Mouse (Mus musculus): ENCODE results near the gene Rhox11. TPM values are rescaled to one million over a fixed set of nuclear protein-coding genes. Genes with fewer than 3 reads are reported as not detected.

The Rhox11 gene
- total RNA-seq (2023), result not detected

GRCm38 (mm10) chrX:38085041-38085440 is at the start of gene Rhox11:
TSS of gene Rhox11 (minus strand) at chrX:38085141.

GRCm38 (mm10) chrX:38120982-38121381 is 36.0 kb upstream of the Rhox11 start, which contains the start of gene Rhox13:
TSS of gene Rhox13 (plus strand) at chrX:38121219.

DNA sequence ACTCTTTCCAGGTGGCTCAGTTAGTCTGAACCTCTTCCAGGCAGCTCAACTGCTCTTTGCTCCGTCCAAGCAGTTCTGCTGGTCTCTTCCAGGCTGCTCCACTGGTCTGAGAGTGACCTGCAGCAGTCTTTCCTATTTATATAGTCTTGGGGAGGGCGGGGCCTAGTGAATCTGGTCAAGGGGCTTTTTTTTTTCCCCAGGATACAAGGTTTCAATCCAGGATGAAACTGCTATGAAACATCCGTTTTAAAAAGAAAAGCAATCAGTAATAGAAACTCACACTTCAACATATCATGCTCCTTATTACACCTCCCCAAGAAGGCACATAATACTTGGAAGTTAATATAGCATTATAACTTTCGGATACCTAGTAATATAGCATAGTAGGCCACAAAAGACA is 25.9 kb upstream of the Rhox11 start, which contains the start of gene Rhox12:
Gene Rhox12, minus strand, starts transcription at position 101 of the 400 bp plus-strand sequence.

DNA sequence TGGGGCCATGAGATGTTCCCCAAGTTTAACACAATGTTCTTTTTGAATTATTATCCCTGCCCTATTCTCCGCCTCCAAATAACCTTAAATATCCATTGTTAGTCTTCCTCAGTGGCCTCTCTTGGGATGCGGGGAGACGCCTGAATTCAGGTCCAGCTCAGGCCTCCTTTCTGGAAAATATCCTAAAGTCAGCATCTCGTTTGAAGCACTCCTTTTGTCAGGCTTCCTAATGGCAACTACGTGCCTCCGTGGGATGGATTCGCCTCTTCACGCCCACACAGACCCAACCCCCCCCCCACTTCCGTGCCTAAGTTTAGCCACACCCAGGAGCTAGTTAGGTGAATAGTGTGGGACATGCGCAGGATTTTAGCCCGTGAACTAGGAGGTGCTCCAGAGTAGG is 18.8 kb downstream of the Rhox11 start, which contains the start of gene Rhox10:
Gene Rhox10, plus strand, starts transcription at position 301 of the 400 bp plus-strand sequence.

DNA sequence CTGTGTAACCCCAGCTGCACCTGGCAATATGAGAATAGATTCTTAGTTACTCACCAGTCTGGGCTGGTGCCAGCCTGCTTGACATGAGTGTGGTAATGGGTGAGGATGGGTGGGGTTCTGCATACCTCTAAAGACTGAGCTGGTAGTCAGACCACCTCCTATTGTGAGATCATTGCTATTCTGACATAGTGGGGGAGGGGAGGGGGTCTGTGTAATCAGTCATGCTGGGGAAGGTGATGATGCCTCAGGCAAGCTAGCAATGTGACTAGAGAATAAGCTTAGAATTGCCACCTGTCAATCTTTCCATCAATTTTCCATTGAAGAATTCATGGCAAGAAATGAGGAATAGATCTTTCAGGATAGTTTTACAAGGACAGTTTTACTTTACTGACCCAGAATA is 41.9 kb downstream of the Rhox11 start, which contains the start of gene Btg1-ps2:
Gene Btg1-ps2, minus strand, starts transcription at position 101 of the 400 bp plus-strand sequence.

Other genes with a start within 250 kb of the Rhox11 start
- not detected for gene Rhox8, start 206.2 kb downstream of the Rhox11 start, total RNA-seq (2023)
- gene Rhox7b, start 187.9 kb downstream of the Rhox11 start, total RNA-seq (2023), result not detected
- not detected for gene Rhox9, start 183.4 kb downstream of the Rhox11 start, total RNA-seq (2023)
- not detected for gene Btg1-ps1, start 66.3 kb downstream of the Rhox11 start, total RNA-seq (2023)
- not detected for gene Btg1-ps2, start 42.0 kb downstream of the Rhox11 start, total RNA-seq (2023)
- gene Rhox10, start 18.7 kb downstream of the Rhox11 start, total RNA-seq (2023), result not detected
- not detected for gene Rhox12, start 25.8 kb upstream of the Rhox11 start, total RNA-seq (2023)
- not detected for gene Rhox13, start 36.1 kb upstream of the Rhox11 start, total RNA-seq (2023)
- 10 to 100 TPM; 20.5 to 21.0 TPM for gene Zbtb33, start 104.7 kb upstream of the Rhox11 start, total RNA-seq (2023)
- not detected for gene Tmem255a, start 167.3 kb upstream of the Rhox11 start, total RNA-seq (2023)
- not detected for gene Atp1b4, start 231.0 kb upstream of the Rhox11 start, total RNA-seq (2023)